Mouse (Mus musculus) lung, embryonic 14.5 days (tissue): ENCODE results near the gene Gsdme. TPM values are rescaled to one million over a fixed set of nuclear protein-coding genes. Genes with fewer than 3 reads are reported as not detected.

ENCODE experiments used
- ATAC-seq: fragments of 200-750 bp; cut with Nextera tagmentation; 2 replicates; pipeline ENCODE4 v1.8.0; 2017; ENCODE audit warnings: mild to moderate bottlenecking, moderate TSS enrichment, moderate library complexity; ENCODE audit not compliant: insufficient read depth
- DNase-seq: peaks from one replicate; pipeline ENCODE4 v3.0.0-alpha.2; 2015
- H3K27ac ChIP-seq: fragments of 300-500 bp; sonication (generic); 2 replicates; pipeline ENCODE4 v1.5.1; 2014; ENCODE audit warnings: low read depth, mild to moderate bottlenecking, moderate library complexity
- H3K27me3 ChIP-seq: fragments of 300-500 bp; sonication (generic); 2 replicates; pipeline ENCODE4 v1.6.1; 2014; ENCODE audit warnings: low read length, control low read depth; ENCODE audit not compliant: insufficient read depth
- H3K36me3 ChIP-seq: fragments of 300-500 bp; sonication (generic); 2 replicates; pipeline ENCODE4 v1.6.1; 2014; ENCODE audit warnings: control low read depth; ENCODE audit not compliant: insufficient read depth
- H3K4me1 ChIP-seq: fragments of 300-500 bp; sonication (generic); 2 replicates; pipeline ENCODE4 v1.6.1; 2014; ENCODE audit warnings: antibody characterized with exemption, control low read depth; ENCODE audit not compliant: insufficient read depth
- H3K4me2 ChIP-seq: fragments of 300-500 bp; sonication (generic); 2 replicates; pipeline ENCODE4 v1.6.1; 2014; ENCODE audit warnings: mild to moderate bottlenecking
- H3K4me3 ChIP-seq: fragments of 300-500 bp; sonication (generic); 2 replicates; pipeline ENCODE4 v1.5.1; 2014; ENCODE audit warnings: low read depth, low read length
- H3K9ac ChIP-seq: fragments of 300-500 bp; sonication (generic); 2 replicates; pipeline ENCODE4 v1.6.1; 2014
- H3K9me3 ChIP-seq: fragments of 300-500 bp; sonication (generic); 2 replicates; pipeline ENCODE4 v1.6.1; 2016; ENCODE audit warnings: low read depth, low read length, control low read depth
- CTCF ChIP-seq: IDR thresholded peaks from 2 replicates; pipeline ENCODE4 v1.5.1; 2016; ENCODE audit warnings: antibody characterized with exemption, low read depth
- WGBS: fragments of 180-500 bp; shearing (Covaris S2); extraction: QIAGEN DNeasy Blood & Tissue Kit; methylation state at CpG from one replicate; pipeline ENCODE4 v1.1.7; 2014; 5-methylcytosine and 5-hydroxymethylcytosine counted together
- polyA plus RNA-seq: library from polyadenylated mRNA; unstranded; fragments of >200 nt; fragmentation: Nextera tagmentation; extraction: Ambion mirVana; gene quantifications from 2 replicates; pipeline ENCODE4 v1.2.1, GENCODE M21; 2014

Gene Gsdme
- polyA plus RNA-seq, 1 experiment from 2014 or later = 43.3 TPM

- Histone ChIP-seq H3K27me3 (no peaks in the 10 kb centered on the region), H3K4me2 (no peak overlapping the region), H3K9ac (no peak overlapping the region), H3K36me3 (no peaks in the 10 kb centered on the region), H3K9me3 (no peaks in the 10 kb centered on the region), H3K27ac (no peak overlapping the region), H3K4me3 (no peak overlapping the region), H3K4me1 (peaks cover 1% of the 10 kb centered on the region; the same call in 1 of the 2 replicates)
- TF ChIP-seq CTCF = no peak
- no peak for DNase-seq
- 61% methylated on average over 2 of the region's 2 CpGs for WGBS
- no peak for ATAC-seq
These were observed 16.3 kb downstream of the Gsdme start for GRCm38 (mm10) chr6:50247356-50247755.

GRCm38 (mm10) chr6:50244967-50245366 is 18.7 kb downstream of the Gsdme start:
- H3K9ac ChIP-seq = no peak overlapping the region
- no peak for TF ChIP-seq CTCF
- DNase-seq (no peak), ATAC-seq (no peak)
- no peak overlapping the region for H3K4me3 ChIP-seq
- H3K27me3 ChIP-seq = no peaks in the 10 kb centered on the region
- H3K4me1 ChIP-seq = no peaks in the 10 kb centered on the region
- no peak overlapping the region for H3K27ac ChIP-seq
- H3K4me2 ChIP-seq = no peak overlapping the region
- H3K36me3 ChIP-seq = no peaks in the 10 kb centered on the region
- 72% methylated on average over 4 of the region's 4 CpGs for WGBS
- no peaks in the 10 kb centered on the region for H3K9me3 ChIP-seq

GRCm38 (mm10) chr6:50244126-50244525 is 19.5 kb downstream of the Gsdme start:
- no peaks in the 10 kb centered on the region for H3K9me3 ChIP-seq
- DNase-seq (no peak), ATAC-seq (no peak)
- no peaks in the 10 kb centered on the region for H3K4me1 ChIP-seq
- 67% methylated on average over 4 of the region's 4 CpGs for WGBS
- H3K36me3 ChIP-seq = no peaks in the 10 kb centered on the region
- no peak overlapping the region for H3K27ac ChIP-seq
- no peak overlapping the region for H3K4me2 ChIP-seq
- TF ChIP-seq CTCF = no peak
- no peaks in the 10 kb centered on the region for H3K27me3 ChIP-seq
- no peak overlapping the region for H3K4me3 ChIP-seq
- H3K9ac ChIP-seq = no peak overlapping the region

GRCm38 (mm10) chr6:50240437-50240836 is 23.2 kb downstream of the Gsdme start:
- DNase-seq (no peak), ATAC-seq (no peak)
- Histone ChIP-seq H3K4me2 (no peak overlapping the region), H3K27ac (no peak overlapping the region), H3K36me3 (no peaks in the 10 kb centered on the region), H3K27me3 (no peaks in the 10 kb centered on the region), H3K9me3 (no peaks in the 10 kb centered on the region), H3K4me3 (no peak overlapping the region), H3K4me1 (no peaks in the 10 kb centered on the region), H3K9ac (no peak overlapping the region)
- TF ChIP-seq CTCF = no peak
- 49% methylated on average over 5 of the region's 5 CpGs for WGBS

- H3K4me2 ChIP-seq = no peak overlapping the region
- 83% methylated on average over 2 of the region's 2 CpGs for WGBS
- no peak overlapping the region for H3K4me3 ChIP-seq
- no peak for DNase-seq
- no peaks in the 10 kb centered on the region for H3K9me3 ChIP-seq
- no peaks in the 10 kb centered on the region for H3K36me3 ChIP-seq
- no peak for TF ChIP-seq CTCF
- H3K9ac ChIP-seq = no peak overlapping the region
- no peaks in the 10 kb centered on the region for H3K27me3 ChIP-seq
- H3K27ac ChIP-seq = no peak overlapping the region
- H3K4me1 ChIP-seq = no peaks in the 10 kb centered on the region
- ATAC-seq = no peak
These were observed 23.8 kb downstream of the Gsdme start for GRCm38 (mm10) chr6:50239902-50240301.

- Histone ChIP-seq H3K4me1 (no peaks in the 10 kb centered on the region), H3K9me3 (no peaks in the 10 kb centered on the region), H3K4me2 (no peak overlapping the region), H3K36me3 (no peaks in the 10 kb centered on the region), H3K27me3 (no peaks in the 10 kb centered on the region), H3K27ac (no peak overlapping the region), H3K9ac (no peak overlapping the region), H3K4me3 (no peak overlapping the region)
- ATAC-seq (no peak), DNase-seq (no peak)
- TF ChIP-seq CTCF = no peak
- WGBS = 52% methylated on average over 2 of the region's 2 CpGs
These were observed 25.7 kb downstream of the Gsdme start for GRCm38 (mm10) chr6:50237963-50238362.

GRCm38 (mm10) chr6:50232984-50233383 is 30.7 kb downstream of the Gsdme start:
- H3K27ac ChIP-seq = no peak overlapping the region
- WGBS = 18% methylated on average over 1 of the region's 1 CpGs
- H3K9ac ChIP-seq = no peak overlapping the region
- H3K4me1 ChIP-seq = no peaks in the 10 kb centered on the region
- H3K36me3 ChIP-seq = no peaks in the 10 kb centered on the region
- no peak overlapping the region for H3K4me3 ChIP-seq
- peak; percentile 24 for TF ChIP-seq CTCF
- no peak overlapping the region for H3K4me2 ChIP-seq
- no peaks in the 10 kb centered on the region for H3K9me3 ChIP-seq
- no peaks in the 10 kb centered on the region for H3K27me3 ChIP-seq
- DNase-seq = no peak
- no peak for ATAC-seq

- ATAC-seq = no peak
These were observed 32.4 kb downstream of the Gsdme start for GRCm38 (mm10) chr6:50231288-50231687.

More at GRCm38 (mm10) chr6:50231288-50231687, 32.4 kb downstream of the Gsdme start:
- TF ChIP-seq CTCF = no peak
- Histone ChIP-seq H3K4me1 (no peaks in the 10 kb centered on the region), H3K36me3 (no peaks in the 10 kb centered on the region), H3K4me2 (no peak overlapping the region), H3K27me3 (no peaks in the 10 kb centered on the region), H3K27ac (no peak overlapping the region), H3K9ac (no peak overlapping the region), H3K4me3 (no peak overlapping the region), H3K9me3 (no peaks in the 10 kb centered on the region)
- WGBS = 92% methylated on average over 5 of the region's 5 CpGs
- DNase-seq = no peak
